Mouse (Mus musculus): ENCODE measurements around the gene Slc17a8. TPM values are rescaled to one million over a fixed set of nuclear protein-coding genes. Genes with fewer than 3 reads are reported as not detected.
"Not testable (repeated sequence)": the region's sequence is repeated elsewhere in the genome, so short reads cannot be mapped to it uniquely, and the experiment has no call there.

The Slc17a8 gene
- 1 to 10 TPM; 4.2 to 5.4 TPM for total RNA-seq (2021)

- intact Hi-C loops (cut with DNase I): loop anchor here (5.0 kb wide), 1 partner anchor 69 kb away; no protein-coding TSS in a partner anchor
Observed at GRCm38 (mm10) chr10:89621129-89621528, at the start of gene Slc17a8. Gene Slc17a8 (minus strand): TSS chr10:89621253.

DNA sequence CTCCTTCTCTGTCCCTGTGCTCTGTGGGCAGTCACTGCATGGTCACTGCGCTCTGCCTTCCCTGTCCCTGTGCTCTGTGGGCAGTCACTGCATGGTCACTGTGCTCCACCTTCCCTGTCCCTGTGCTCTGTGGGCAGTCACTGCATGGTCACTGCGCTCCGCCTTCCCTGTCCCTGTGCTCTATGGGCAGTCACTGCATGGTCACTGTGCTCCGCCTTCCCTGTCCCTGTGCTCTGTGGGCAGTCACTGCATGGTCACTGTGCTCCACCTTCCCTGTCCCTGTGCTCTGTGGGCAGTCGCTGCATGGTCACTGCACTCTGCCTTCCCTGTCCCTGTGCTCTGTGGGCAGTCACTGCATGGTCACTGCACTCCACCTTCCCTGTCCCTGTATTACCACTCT, 49.3 kb upstream of the Slc17a8 start:
- intact Hi-C loops (cut with DNase I); DNase-seq: not testable (repeated sequence)

More at GRCm38 (mm10) chr10:89621129-89621528, at the start of gene Slc17a8:
- DNase-seq: no peak

GRCm38 (mm10) chr10:89667571-89667970, 46.5 kb upstream of the Slc17a8 start:
- intact Hi-C loops (cut with DNase I): no loop called here
- DNase-seq: no peak

DNA sequence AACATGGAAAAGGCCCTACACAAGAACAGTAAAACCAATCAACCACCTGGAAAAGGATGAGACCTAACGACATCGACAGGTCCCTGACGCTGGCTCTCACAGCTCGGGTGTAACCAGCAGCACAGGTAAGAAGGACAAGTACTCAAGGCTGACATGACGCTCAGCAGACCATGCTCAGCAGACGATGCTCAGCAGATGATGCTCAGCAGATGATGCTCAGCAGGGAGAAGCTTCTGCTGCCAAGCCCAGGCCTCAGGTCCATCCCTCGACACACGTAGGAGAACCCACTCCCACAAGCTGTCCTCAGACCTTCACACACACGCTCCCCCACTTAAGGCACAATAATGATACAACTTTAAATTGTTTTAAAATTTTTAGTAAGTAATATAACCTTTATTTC, 44.6 kb upstream of the Slc17a8 start:
- intact Hi-C loops (cut with DNase I): no loop called here

GRCm38 (mm10) chr10:89664977-89665645, 44.1 kb upstream of the Slc17a8 start:
- intact Hi-C loops (cut with DNase I): no loop called here
- DNase-seq: peak; percentile 40

More for the DNA sequence above, 44.6 kb upstream of the Slc17a8 start:
- peak; percentile 71 for DNase-seq

DNA sequence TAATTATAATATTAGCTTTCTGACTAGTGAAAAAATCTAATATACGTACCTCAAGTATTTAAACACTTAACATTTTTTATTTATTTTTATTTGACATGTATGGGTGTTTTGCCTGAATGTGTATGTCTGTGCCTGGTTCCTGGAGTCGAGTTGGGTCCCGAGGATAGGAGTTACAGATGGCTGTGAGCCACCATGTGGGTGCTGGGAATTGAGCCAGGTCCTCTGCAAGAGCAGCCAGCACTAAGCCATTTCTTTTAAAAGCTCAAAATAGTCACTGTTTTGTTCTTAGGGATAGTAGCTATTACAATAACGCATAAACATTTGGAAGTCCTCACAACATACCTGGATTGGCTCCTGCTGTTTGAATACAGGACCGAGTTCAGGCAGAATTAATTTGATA, 35.3 kb upstream of the Slc17a8 start:
- intact Hi-C loops (cut with DNase I): loop anchor here (10.0 kb wide), 1 partner anchor 48 kb away; no protein-coding TSS in a partner anchor
- DNase-seq: peak; percentile 51

DNA sequence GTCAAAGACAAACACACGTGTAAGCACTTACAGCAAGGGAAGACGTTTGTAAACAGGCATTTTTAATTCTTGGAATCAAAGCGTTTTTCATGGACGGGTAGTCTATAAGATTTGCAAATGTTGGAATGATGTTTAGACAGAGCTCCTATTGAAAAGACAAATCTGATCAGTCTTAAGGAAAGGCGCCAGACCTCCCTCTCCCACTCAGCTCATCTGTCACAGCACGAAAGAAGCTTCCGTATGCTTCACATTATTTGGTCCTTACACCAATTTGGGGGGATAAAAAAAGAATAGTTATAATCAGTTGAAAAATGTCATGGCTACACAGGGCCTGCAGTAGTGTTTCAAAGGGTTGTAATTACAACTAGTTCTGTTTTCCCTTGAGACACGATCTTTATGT, 31.9 kb upstream of the Slc17a8 start:
- DNase-seq: no peak
- intact Hi-C loops (cut with DNase I): loop anchor here (10.0 kb wide), 1 partner anchor 52 kb away; no protein-coding TSS in a partner anchor

- intact Hi-C loops (cut with DNase I): loop anchor here (10.0 kb wide), 1 partner anchor 53 kb away; no protein-coding TSS in a partner anchor
- no peak for DNase-seq
Observed at GRCm38 (mm10) chr10:89651691-89652090, 30.6 kb upstream of the Slc17a8 start.

DNA sequence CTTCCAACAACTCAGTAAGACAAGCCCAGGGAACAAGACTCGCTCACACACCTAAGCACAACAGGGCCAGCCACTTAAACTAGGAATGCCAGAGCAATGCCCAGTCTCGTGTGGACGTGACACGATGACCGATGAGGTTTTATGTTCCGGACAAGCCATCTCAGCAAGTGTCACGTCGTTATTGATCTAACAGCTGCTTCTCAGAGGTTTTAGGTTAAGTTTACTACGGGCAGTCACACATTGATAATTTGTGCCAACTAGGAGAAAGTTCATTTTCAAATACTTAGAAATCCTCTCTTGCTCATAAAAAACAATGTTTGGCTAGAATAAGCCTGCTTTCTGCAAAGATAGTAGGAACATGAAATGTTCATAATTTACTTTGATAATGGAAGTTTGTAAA, 25.9 kb upstream of the Slc17a8 start:
- no peak for DNase-seq
- intact Hi-C loops (cut with DNase I): no loop called here

- no peak for DNase-seq
- intact Hi-C loops (cut with DNase I): no loop called here
Observed at GRCm38 (mm10) chr10:89637001-89637400, 15.9 kb upstream of the Slc17a8 start.

- intact Hi-C loops (cut with DNase I): no loop called here
- DNase-seq: peak; percentile 78
Observed at GRCm38 (mm10) chr10:89635018-89635417, 14.0 kb upstream of the Slc17a8 start.

DNA sequence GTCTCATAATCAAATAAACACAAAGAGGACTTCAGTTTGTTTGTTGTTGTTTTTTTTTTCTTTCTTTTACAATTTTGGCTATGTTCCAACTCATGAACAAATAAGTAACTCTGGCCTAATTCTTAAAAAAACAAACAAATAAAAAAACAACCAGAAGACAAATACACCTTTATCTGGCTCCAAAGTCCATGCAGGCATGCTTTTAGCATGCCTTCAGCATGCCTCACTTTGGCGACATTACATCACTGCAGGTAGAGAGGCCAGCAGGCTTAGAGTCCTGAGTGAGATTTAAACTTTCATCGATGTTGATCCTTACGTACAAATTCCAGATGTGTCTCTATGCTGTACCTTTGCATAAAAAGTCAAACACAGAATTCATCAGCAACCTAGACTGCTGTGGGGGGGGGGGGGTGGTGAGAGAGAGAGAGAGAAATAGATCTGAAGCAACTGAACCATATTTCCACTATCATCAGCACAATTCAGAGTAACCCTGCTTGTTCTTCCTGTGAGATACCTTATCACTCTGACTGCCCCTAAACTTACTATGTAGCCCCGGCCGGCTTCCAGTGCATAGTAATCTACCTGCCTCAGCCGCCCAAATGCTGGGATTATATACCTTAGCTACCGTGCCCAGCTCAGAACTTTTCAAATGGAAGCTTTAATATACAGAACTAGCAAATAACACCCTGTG, 12.8 kb upstream of the Slc17a8 start:
- no peak for DNase-seq
- intact Hi-C loops (cut with DNase I): no loop called here

GRCm38 (mm10) chr10:89633121-89633520, 12.1 kb upstream of the Slc17a8 start:
- DNase-seq: no peak
- intact Hi-C loops (cut with DNase I): no loop called here

DNA sequence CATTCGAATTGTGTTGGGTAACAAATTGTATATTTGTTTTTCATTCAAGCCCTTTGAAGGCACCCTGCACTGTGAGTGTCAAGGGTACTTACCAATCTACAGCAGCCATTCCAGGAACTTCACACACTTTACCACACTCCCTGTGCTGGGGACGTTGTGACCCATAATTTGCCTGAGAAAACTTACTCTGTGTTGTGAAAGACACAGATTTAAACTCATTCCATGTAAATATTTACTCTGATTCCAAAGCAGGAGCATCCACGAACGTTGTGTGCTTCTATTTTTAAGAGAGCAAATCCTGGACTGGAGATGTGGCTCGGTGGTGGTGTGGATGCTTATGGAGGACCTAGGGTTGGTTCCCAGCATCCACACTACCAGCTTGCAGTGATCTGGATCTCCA, 10.8 kb upstream of the Slc17a8 start:
- no peak for DNase-seq
- intact Hi-C loops (cut with DNase I): loop anchor here (2.0 kb wide), 2 partner anchors 171 to 305 kb away; no protein-coding TSS in a partner anchor

DNA sequence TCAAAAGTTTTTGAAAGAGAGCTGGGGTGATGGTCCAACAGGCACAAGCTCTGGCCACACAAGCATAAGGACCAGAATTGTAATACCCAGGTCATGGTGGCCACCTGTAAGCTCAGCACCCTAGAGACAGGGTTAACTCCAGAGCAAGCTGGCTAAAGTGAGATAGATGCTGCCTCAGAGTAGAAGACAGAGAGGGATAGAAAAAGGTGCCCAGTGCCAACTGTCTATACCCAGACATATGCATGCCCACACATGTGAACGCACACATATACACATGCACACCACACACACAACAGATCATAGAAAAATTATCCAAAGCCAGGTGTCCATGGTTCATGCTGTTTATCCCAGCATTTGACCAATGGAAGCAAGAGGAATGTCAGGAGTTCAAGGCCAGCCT, 9.5 kb upstream of the Slc17a8 start:
- intact Hi-C loops (cut with DNase I): loop anchor here (2.0 kb wide), 2 partner anchors 170 to 304 kb away; no protein-coding TSS in a partner anchor

GRCm38 (mm10) chr10:89630052-89630451, 9.0 kb upstream of the Slc17a8 start:
- intact Hi-C loops (cut with DNase I): loop anchor here (2.0 kb wide), 2 partner anchors 169 to 303 kb away; no protein-coding TSS in a partner anchor
- peak; percentile 32 for DNase-seq

More for the DNA sequence above, 9.5 kb upstream of the Slc17a8 start:
- no peak for DNase-seq

GRCm38 (mm10) chr10:89626714-89627113, 5.7 kb upstream of the Slc17a8 start:
- intact Hi-C loops (cut with DNase I): no loop called here
- no peak for DNase-seq

- intact Hi-C loops (cut with DNase I): loop anchor here (5.0 kb wide), 1 partner anchor 72 kb away; no protein-coding TSS in a partner anchor
- no peak for DNase-seq
Observed at GRCm38 (mm10) chr10:89624196-89624595, 3.1 kb upstream of the Slc17a8 start.

DNA sequence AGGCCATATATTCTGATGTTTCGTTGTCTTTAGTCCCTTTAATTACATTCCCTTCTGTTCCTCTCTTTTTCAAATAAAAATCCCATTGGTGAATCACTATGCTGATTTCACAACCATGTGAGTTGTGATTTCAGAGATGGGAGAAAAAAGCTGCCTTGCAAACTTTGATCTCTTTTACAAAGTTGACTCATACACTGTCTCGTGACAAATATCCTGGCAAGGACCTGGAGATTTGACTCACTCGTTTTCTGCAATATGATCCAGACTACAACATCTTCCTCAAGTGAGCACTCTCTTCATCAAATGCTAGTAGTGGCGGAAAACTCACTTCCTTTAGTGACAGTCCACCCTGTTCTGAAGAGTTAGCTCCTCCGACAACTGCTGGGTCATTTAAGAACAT, 21.7 kb downstream of the Slc17a8 start:
- no peak for DNase-seq
- intact Hi-C loops (cut with DNase I): no loop called here

GRCm38 (mm10) chr10:89597275-89597674, 23.8 kb downstream of the Slc17a8 start:
- DNase-seq: no peak
- intact Hi-C loops (cut with DNase I): no loop called here

DNA sequence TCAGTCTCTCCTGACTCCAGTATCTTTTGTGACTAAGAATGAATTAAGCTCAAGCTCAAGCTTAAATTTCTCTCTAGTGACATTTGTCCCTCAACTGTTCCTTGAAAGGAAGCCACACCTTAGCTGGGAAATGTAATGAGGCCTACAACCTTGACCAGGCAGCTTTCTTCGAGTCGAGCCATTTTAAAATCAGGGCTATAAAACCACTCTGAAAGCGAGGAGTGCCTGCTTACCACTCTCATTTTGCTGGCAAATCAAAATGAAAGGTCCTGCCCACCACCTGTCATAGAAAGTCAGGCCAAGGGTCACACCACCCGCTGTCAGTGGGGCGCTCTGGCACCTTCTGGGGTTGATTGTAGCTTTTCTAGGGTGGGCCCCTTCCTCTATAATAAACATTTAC, 25.1 kb downstream of the Slc17a8 start:
- intact Hi-C loops (cut with DNase I): no loop called here
- no peak for DNase-seq

DNA sequence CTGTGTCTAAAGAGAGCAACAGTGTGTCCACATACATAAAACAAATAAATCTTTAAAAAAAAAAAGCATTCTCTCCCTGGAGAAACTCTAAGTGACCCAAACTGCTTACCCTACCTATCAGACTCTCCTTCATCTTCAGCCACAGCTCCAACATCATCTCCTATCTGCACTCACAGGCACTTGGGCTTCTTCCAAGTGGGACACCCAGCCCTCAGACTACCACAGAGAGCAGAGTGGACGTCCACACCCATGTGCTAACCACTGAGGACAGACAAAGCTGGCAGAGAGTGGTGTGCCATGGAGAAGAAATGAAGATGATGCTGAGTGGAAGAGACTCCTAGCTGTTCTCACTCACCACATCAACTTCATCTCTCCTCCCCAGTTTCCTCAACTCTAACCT, 25.5 kb downstream of the Slc17a8 start:
- DNase-seq: no peak
- intact Hi-C loops (cut with DNase I): no loop called here
